Mouse (Mus musculus): ENCODE measurements around the gene Plekha7. TPM values are rescaled to one million over a fixed set of nuclear protein-coding genes. Genes with fewer than 3 reads are reported as not detected.

Plekha7 gene
- polyA plus RNA-seq, 1 experiment from 2014 or later: 10.4 TPM

DNA sequence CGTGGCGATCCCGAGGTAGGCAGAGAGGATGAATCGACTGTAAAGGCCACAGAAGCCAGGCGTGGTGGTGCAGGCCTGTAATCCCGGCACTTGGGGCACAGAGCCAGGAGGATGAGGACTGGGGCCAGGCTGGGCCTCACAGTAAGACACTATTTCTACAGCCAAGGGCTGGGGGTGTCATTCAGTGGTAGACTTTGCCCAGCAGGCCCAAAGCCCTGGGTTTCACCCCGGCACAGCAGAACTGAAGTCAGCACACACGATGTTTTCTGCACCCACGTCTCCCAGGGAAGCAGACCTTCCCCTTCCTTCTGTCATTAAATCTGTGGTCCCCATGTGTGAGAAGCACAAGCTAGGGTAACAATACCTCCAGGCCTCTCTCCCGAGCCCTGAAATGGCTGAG lies 9.8 kb downstream of the Plekha7 start:
- H3K27me3 ChIP-seq (ENCODE audit: control insufficient read depth, insufficient read depth, low read length): no peaks in the 10 kb centered on the region
- H3K4me2 ChIP-seq: no peak overlapping the region
- WGBS: 85% methylated on average over 10 of the region's 10 CpGs
- no peak for ATAC-seq (ENCODE audit: low FRiP score)
- H3K36me3 ChIP-seq (ENCODE audit: control insufficient read depth, insufficient read depth, low read length): no peaks in the 10 kb centered on the region
- DNase-seq (ENCODE audit: low spot score, missing footprints): no peak
- H3K9ac ChIP-seq (ENCODE audit: low read length): no peak overlapping the region
- H3K4me1 ChIP-seq (ENCODE audit: control insufficient read depth, insufficient read depth, low read length): peaks cover 3% of the 10 kb centered on the region; the same call in 1 of the 2 replicates
- H3K27ac ChIP-seq (ENCODE audit: low read depth, low read length): no peak overlapping the region
- no peak overlapping the region for H3K4me3 ChIP-seq (ENCODE audit: low read depth, low read length)
- H3K9me3 ChIP-seq (ENCODE audit: control insufficient read depth, low read length): no peaks in the 10 kb centered on the region

DNA sequence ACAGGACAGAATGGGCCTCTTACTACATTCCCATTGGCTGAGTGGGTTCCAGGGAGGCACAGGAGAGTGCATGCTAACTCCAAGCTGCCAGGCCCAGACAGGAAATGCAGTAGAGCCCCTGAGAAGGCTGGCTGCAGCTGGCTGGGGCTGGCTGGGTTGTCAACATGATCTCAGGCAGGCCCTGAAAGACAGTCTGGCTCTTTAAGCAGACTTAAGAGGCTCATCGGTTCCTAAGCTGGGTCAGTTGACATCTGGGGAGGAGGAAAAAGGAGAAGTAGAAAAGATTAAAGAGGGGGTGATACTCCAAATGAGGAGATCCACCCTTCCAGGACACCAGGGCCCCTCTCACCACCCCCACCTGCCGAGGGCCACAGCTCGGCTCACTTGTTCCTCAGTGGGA lies 13.2 kb downstream of the Plekha7 start:
- no peak overlapping the region for H3K27ac ChIP-seq (ENCODE audit: low read depth, low read length)
- DNase-seq (ENCODE audit: low spot score, missing footprints) (no peak), ATAC-seq (ENCODE audit: low FRiP score) (no peak)
- H3K9ac ChIP-seq (ENCODE audit: low read length): no peak overlapping the region
- no peaks in the 10 kb centered on the region for H3K36me3 ChIP-seq (ENCODE audit: control insufficient read depth, insufficient read depth, low read length)
- H3K4me1 ChIP-seq (ENCODE audit: control insufficient read depth, insufficient read depth, low read length): peaks cover 3% of the 10 kb centered on the region; the same call in 1 of the 2 replicates
- 58% methylated on average over 3 of the region's 3 CpGs for WGBS
- H3K27me3 ChIP-seq (ENCODE audit: control insufficient read depth, insufficient read depth, low read length): no peaks in the 10 kb centered on the region
- no peak overlapping the region for H3K4me3 ChIP-seq (ENCODE audit: low read depth, low read length)
- H3K4me2 ChIP-seq: no peak overlapping the region
- no peaks in the 10 kb centered on the region for H3K9me3 ChIP-seq (ENCODE audit: control insufficient read depth, low read length)

DNA sequence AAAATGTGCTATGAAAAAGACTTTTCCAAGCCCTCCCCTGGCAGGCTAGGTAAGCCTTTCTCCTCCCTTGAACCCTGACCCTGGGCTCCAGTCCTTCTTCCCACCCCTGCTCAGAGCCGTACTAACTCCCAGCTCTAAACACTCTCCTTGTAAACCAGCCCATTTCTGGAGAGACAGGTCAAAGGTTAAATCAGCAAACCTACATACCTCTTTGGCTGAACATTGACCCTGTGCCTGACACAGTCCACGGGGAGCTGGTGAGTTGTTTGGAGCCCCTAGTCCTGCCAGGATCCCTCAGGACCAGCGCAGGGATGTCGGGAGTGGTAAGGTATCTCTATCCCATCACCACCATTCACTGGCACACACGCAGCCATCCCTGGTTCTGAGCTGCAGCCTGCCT lies 15.8 kb downstream of the Plekha7 start:
- Histone ChIP-seq H3K4me2 (no peak overlapping the region), H3K36me3 (ENCODE audit: control insufficient read depth, insufficient read depth, low read length) (no peaks in the 10 kb centered on the region), H3K4me1 (ENCODE audit: control insufficient read depth, insufficient read depth, low read length) (no peaks in the 10 kb centered on the region; the same call in 1 of the 2 replicates), H3K4me3 (ENCODE audit: low read depth, low read length) (no peak overlapping the region), H3K9ac (ENCODE audit: low read length) (no peak overlapping the region), H3K27me3 (ENCODE audit: control insufficient read depth, insufficient read depth, low read length) (no peaks in the 10 kb centered on the region), H3K27ac (ENCODE audit: low read depth, low read length) (no peak overlapping the region), H3K9me3 (ENCODE audit: control insufficient read depth, low read length) (no peaks in the 10 kb centered on the region)
- 38% methylated on average over 5 of the region's 5 CpGs for WGBS
- no peak for DNase-seq (ENCODE audit: low spot score, missing footprints)
- no peak for ATAC-seq (ENCODE audit: low FRiP score)

GRCm38 (mm10) chr7:116290559-116290958 lies 17.6 kb downstream of the Plekha7 start:
- DNase-seq (ENCODE audit: low spot score, missing footprints): no peak

GRCm38 (mm10) chr7:116288996-116289395 lies 19.2 kb downstream of the Plekha7 start:
- Histone ChIP-seq H3K4me2 (no peak overlapping the region), H3K4me1 (ENCODE audit: control insufficient read depth, insufficient read depth, low read length) (peaks cover 7% of the 10 kb centered on the region), H3K36me3 (ENCODE audit: control insufficient read depth, insufficient read depth, low read length) (no peaks in the 10 kb centered on the region), H3K9me3 (ENCODE audit: control insufficient read depth, low read length) (no peaks in the 10 kb centered on the region), H3K27me3 (ENCODE audit: control insufficient read depth, insufficient read depth, low read length) (no peaks in the 10 kb centered on the region), H3K9ac (ENCODE audit: low read length) (no peak overlapping the region), H3K4me3 (ENCODE audit: low read depth, low read length) (no peak overlapping the region), H3K27ac (ENCODE audit: low read depth, low read length) (no peak overlapping the region)
- DNase-seq (ENCODE audit: low spot score, missing footprints) (no peak), ATAC-seq (ENCODE audit: low FRiP score) (no peak)
- 94% methylated on average over 3 of the region's 3 CpGs for WGBS

More at GRCm38 (mm10) chr7:116290559-116290958, 17.6 kb downstream of the Plekha7 start:
- Histone ChIP-seq H3K36me3 (ENCODE audit: control insufficient read depth, insufficient read depth, low read length) (no peaks in the 10 kb centered on the region), H3K4me1 (ENCODE audit: control insufficient read depth, insufficient read depth, low read length) (peaks cover 4% of the 10 kb centered on the region), H3K9me3 (ENCODE audit: control insufficient read depth, low read length) (no peaks in the 10 kb centered on the region), H3K4me2 (no peak overlapping the region), H3K27me3 (ENCODE audit: control insufficient read depth, insufficient read depth, low read length) (no peaks in the 10 kb centered on the region), H3K27ac (ENCODE audit: low read depth, low read length) (no peak overlapping the region), H3K9ac (ENCODE audit: low read length) (no peak overlapping the region), H3K4me3 (ENCODE audit: low read depth, low read length) (no peak overlapping the region)
- no peak for ATAC-seq (ENCODE audit: low FRiP score)
- 79% methylated on average over 1 of the region's 1 CpGs for WGBS

DNA sequence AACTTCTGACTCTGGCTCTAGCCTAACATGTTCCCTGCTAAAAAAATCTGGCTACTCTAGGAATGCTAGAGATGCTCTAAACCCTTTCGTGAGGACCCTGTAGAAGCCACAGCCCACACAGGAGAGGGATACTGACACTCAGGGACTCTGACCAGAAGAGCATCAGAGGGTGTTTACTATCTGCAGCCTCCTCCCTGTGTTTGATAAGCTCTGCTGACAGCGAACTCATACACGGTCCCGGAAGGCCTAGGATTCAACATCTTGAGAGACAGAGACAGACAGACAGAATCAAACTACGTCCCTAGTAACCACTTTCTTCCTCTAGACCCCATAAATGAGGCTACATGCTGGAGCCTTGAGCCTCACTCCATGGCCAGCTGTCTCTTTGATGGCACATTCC lies 20.2 kb downstream of the Plekha7 start:
- Histone ChIP-seq H3K4me1 (ENCODE audit: control insufficient read depth, insufficient read depth, low read length) (peaks cover 17% of the 10 kb centered on the region), H3K9ac (ENCODE audit: low read length) (no peak overlapping the region), H3K27me3 (ENCODE audit: control insufficient read depth, insufficient read depth, low read length) (no peaks in the 10 kb centered on the region), H3K4me3 (ENCODE audit: low read depth, low read length) (no peak overlapping the region), H3K9me3 (ENCODE audit: control insufficient read depth, low read length) (no peaks in the 10 kb centered on the region), H3K36me3 (ENCODE audit: control insufficient read depth, insufficient read depth, low read length) (no peaks in the 10 kb centered on the region), H3K27ac (ENCODE audit: low read depth, low read length) (no peak overlapping the region), H3K4me2 (no peak overlapping the region)
- DNase-seq (ENCODE audit: low spot score, missing footprints) (no peak), ATAC-seq (ENCODE audit: low FRiP score) (no peak)
- 88% methylated on average over 5 of the region's 5 CpGs for WGBS

DNA sequence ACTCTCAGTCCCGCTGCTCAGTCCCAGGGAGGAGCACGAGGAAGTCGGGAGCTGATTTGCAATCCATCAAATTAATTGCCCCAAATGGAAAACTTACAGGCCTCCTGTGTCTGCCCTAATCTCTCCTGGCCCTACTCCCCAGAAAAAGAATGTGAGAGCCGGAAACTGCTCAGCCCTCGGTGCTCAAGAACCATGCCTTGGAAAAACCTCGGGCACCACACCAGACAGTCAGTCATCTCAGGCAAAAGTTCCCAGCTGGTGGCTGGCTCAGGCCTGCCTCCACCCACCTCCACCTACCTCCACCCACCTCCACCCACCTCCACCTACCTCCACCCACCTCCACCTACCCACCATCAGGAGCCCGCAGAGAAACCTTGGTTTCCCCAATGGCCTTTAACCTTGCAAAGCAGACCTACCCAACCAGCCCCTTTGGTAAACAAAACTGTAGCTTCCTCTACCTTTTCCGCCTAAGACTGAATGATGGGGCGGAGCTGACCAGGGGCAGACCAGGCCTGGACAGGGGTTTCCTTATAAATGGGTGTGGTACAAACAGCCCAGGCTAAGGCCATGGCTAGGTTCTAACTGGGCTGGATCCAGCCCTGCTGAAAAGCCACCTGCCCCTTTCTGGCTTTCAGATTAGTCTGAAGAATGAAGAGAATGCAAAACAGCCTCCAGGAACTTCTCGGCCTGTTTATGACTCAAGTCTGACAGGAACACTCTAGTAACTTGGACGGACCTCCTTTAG lies 21.4 kb downstream of the Plekha7 start:
- Histone ChIP-seq H3K4me2 (no peak overlapping the region), H3K4me1 (ENCODE audit: control insufficient read depth, insufficient read depth, low read length) (peaks cover 26% of the 10 kb centered on the region)

DNA sequence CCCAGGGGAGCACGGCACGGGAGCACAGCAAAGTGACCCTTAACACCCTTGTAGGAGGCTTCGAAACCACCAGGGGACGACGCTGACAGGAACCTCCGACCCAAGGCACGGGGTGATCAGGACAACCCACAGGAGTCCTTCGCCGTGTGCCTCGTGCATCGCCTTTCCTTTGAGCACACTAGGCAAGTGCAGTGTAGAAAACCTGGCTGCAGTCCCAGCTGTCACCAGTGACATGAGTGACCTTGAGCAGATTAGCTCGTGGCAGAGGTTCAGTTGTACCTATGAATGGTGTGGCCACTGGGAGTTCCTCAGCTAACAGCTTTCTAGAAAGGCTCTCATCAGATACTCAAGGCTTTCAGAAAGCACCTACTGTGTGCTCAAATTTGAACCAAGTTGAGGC lies 22.0 kb downstream of the Plekha7 start:
- ATAC-seq (ENCODE audit: low FRiP score): no peak

More for the DNA sequence above, 21.4 kb downstream of the Plekha7 start:
- no peak overlapping the region for H3K27ac ChIP-seq (ENCODE audit: low read depth, low read length)
- no peak for ATAC-seq (ENCODE audit: low FRiP score)
- no peaks in the 10 kb centered on the region for H3K27me3 ChIP-seq (ENCODE audit: control insufficient read depth, insufficient read depth, low read length)
- no peak for DNase-seq (ENCODE audit: low spot score, missing footprints)
- H3K9ac ChIP-seq (ENCODE audit: low read length): no peak overlapping the region
- 67% methylated on average over 11 of the region's 11 CpGs for WGBS
- no peaks in the 10 kb centered on the region for H3K36me3 ChIP-seq (ENCODE audit: control insufficient read depth, insufficient read depth, low read length)
- H3K9me3 ChIP-seq (ENCODE audit: control insufficient read depth, low read length): no peaks in the 10 kb centered on the region
- no peak overlapping the region for H3K4me3 ChIP-seq (ENCODE audit: low read depth, low read length)

GRCm38 (mm10) chr7:116285216-116285615 lies 23.0 kb downstream of the Plekha7 start:
- H3K27me3 ChIP-seq (ENCODE audit: control insufficient read depth, insufficient read depth, low read length): no peaks in the 10 kb centered on the region
- H3K27ac ChIP-seq (ENCODE audit: low read depth, low read length): no peak overlapping the region
- no peak overlapping the region for H3K4me3 ChIP-seq (ENCODE audit: low read depth, low read length)
- peaks cover 41% of the 10 kb centered on the region for H3K4me1 ChIP-seq (ENCODE audit: control insufficient read depth, insufficient read depth, low read length)
- DNase-seq (ENCODE audit: low spot score, missing footprints) (no peak), ATAC-seq (ENCODE audit: low FRiP score) (no peak)
- 89% methylated on average over 1 of the region's 1 CpGs for WGBS
- H3K36me3 ChIP-seq (ENCODE audit: control insufficient read depth, insufficient read depth, low read length): no peaks in the 10 kb centered on the region
- no peak overlapping the region for H3K4me2 ChIP-seq
- no peaks in the 10 kb centered on the region for H3K9me3 ChIP-seq (ENCODE audit: control insufficient read depth, low read length)
- no peak overlapping the region for H3K9ac ChIP-seq (ENCODE audit: low read length)

More for the DNA sequence above, 22.0 kb downstream of the Plekha7 start:
- Histone ChIP-seq H3K27ac (ENCODE audit: low read depth, low read length) (no peak overlapping the region), H3K36me3 (ENCODE audit: control insufficient read depth, insufficient read depth, low read length) (no peaks in the 10 kb centered on the region), H3K4me2 (no peak overlapping the region), H3K4me1 (ENCODE audit: control insufficient read depth, insufficient read depth, low read length) (peaks cover 32% of the 10 kb centered on the region), H3K9me3 (ENCODE audit: control insufficient read depth, low read length) (no peaks in the 10 kb centered on the region), H3K27me3 (ENCODE audit: control insufficient read depth, insufficient read depth, low read length) (no peaks in the 10 kb centered on the region), H3K4me3 (ENCODE audit: low read depth, low read length) (no peak overlapping the region), H3K9ac (ENCODE audit: low read length) (no peak overlapping the region)
- no peak for DNase-seq (ENCODE audit: low spot score, missing footprints)
- WGBS: 72% methylated on average over 12 of the region's 12 CpGs
